Mouse (Mus musculus): ENCODE data around the gene Ddx23.

Ddx23 gene

DNA sequence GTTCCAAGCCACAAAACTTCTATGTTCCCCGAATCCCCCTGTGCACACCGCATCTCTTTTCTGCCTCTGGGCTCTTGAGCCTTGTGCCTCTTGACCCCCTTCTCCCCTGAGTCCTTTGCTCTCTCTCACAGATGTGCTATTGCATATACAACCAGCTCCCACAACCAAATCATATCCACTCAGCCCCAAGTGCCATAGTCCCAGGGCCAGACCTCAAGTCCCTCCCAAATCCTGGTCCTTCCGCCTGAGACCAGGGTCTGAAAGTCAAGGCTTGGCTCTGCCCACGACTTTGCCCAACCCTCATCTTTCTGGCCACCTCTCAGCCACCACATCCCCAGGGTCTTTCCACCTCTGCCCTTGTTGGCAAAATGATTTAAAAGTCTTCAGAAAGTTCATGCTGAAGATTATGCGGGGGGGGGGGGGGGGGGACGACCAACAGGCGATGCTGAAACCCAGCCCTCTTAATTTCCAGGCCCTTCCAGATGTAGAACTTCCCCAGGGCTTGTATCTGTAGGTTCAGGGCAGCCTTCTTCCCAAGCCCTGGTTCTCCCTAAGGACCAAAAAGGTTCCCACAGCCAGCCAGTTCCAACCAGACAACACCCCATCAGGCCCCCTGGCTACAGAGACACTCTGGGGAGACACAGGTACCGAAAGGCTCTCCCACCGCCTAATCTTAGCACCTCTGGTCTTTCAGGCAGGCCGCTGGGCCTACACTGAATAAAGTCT, 54.5 kb downstream of the Ddx23 start:
- DNase-seq (ENCODE audit: extremely low read depth, low read depth), result peak; percentile 33

DNA sequence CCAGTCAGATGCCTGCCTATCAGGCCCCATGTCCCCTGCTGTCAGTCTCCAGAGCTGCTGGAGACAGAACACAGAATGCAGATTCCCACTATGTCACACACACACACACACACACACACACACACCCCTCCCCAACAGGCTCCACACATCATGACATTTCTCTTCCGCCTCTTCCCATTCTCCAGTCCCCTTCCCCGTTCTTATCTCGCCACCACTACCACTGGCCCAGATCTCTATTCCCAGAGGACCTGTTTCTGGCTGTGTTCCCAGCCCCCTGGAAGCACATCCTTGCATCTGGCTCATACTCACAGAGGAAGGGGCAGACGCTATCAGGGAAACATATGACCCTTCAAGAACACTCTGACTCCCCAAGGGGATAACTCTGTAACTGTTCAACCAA, 55.1 kb downstream of the Ddx23 start:
- peak; percentile 43 for DNase-seq (ENCODE audit: extremely low read depth, low read depth)

DNA sequence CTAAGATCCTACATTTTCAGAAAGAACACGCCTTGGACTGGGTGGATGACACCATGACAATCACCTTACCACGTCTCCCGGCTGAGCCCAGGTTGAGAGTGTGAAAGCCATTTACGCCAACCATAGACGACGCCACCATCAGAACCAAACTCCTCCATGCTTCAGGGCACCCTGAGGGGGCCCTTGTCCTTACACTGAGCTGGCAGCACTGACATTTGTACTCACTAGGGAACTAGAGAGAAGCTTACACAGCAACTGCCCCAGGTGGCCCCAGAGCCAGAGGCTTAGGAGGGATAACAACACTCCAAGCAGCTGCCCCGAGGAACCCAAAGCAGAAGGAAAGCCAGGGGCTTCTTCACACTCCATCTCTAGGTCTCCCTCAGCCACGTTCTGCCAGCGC, 56.0 kb downstream of the Ddx23 start:
- peak; percentile 41 for DNase-seq (ENCODE audit: extremely low read depth, low read depth)

DNA sequence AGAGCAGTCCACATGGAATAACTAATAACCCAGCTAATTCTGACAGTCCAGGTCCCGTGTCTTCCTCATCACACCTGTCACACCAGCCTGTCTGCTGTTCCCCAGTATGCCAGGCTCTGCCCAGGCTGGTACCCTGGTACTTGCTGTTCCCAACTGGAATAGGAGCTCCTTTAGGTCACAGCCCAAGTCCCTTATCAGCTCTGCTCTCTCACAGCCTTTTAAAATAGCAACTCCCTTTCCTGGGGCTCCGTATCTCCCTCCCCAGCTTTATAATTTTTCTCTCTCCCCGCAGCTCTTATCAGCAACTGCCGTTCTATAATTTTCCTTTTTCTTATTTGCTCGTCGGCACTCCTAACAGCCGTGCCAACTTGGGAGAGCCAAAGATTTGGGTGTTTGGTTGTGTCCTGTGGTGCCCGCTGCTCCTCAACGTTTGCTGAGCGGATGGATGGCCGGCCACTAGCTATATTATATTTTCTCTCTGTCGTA, 56.6 kb downstream of the Ddx23 start:
- DNase-seq (ENCODE audit: extremely low read depth, low read depth), result peak; percentile 98

DNA sequence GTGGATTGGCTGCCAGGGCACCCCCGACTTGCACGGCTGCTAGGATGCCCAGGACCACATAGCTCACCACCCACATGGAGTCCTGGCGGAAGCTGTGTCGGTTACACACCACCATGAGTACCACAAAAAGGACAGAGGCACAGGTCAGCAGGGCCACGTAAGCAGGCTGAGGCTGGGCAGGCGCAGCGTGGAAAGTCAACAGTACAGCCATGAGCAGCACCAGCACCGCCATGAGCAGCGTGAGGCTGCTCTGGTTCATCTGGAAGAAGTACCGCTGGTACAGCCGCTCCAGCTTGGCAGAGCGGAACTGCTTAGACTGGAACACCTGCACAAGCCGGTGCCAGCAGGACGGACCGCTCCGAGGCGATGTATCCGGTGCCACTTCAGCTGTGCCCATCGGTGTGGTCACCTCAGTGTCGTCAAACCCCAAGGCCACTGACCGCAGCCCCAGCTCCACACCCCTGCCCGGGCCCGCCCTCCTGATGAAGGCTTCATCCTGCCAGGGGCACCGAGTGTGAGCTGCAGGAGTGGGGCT, 58.6 kb downstream of the Ddx23 start:
- no peak for DNase-seq (ENCODE audit: extremely low read depth, low read depth)

DNA sequence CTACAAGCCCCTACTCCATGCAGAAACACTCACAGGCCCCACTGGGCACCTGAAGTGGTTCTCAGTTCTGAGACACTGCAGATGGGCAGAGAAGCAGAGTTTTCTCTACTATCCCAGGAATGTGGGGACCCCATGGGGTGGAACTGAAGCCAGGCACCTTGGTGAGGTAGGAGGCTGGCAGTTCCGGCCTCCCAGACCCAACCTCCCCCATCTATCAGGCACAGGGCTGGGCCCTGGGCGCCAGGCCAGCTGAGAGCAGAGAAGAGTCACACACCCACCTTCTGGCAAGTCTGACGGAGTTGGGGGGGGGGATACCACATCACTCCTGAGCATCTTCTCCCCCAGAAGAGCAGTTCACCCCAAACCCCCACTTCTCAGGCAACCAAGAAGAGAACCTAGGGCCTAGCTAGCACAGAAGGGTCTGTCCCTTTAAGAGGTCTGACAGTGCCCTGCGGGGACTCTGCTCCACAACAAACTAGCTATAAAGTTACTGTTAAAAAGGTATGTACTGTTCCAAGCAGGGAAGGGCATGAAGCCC, 59.7 kb downstream of the Ddx23 start:
- DNase-seq (ENCODE audit: extremely low read depth, low read depth), result peak; percentile 72

DNA sequence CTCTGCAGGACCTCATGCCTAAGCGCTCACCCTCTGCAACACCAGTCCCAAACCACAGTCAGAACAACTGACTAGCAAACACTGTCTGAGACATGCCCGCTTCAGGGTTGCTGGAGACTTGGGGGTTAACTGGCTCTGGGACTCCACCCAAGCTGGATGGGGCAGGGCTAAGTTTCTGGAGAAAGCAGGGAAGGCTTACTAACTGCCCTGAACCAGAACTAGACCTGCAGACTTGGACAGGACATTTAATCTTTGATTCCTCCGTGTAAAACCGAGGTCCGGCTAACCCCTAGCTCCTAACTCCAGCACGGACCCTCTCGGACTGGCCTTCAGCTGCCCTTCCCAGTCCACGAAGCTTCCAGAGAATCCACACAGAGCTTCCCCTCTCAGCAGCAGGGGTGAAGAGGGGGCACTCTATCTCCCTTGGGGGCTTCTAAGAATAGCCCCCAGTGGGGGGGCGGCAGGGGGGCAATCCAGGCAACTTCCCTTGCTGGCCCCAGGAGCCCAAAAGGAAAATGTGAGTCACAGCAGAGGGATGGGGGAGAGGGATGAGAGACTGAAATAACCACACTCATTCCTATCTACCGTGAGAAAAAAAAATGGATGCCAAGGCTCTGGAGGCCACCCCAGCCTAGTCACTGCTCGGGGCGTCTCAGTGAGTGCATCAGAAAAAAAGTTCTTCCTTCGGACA, 60.4 kb downstream of the Ddx23 start:
- peak; percentile 77 for DNase-seq (ENCODE audit: extremely low read depth, low read depth)

DNA sequence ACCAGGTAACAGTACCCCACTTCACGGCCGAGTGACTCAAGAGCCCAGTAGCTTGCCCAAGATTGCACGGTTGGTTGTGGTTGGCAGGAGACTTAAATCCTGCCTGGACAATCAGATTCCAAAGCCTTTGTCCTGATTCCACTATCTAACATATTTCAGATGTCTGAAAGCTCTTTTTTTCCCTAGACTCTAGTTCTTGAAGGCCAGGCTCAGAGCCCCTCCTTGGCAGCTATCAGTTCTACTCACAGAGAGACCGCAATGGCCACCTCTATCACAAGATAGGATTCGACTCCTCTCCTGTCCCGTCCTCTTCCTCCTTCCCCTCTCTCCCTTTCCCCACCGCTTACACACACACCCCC, 60.9 kb downstream of the Ddx23 start:
- no peak for DNase-seq (ENCODE audit: extremely low read depth, low read depth)

DNA sequence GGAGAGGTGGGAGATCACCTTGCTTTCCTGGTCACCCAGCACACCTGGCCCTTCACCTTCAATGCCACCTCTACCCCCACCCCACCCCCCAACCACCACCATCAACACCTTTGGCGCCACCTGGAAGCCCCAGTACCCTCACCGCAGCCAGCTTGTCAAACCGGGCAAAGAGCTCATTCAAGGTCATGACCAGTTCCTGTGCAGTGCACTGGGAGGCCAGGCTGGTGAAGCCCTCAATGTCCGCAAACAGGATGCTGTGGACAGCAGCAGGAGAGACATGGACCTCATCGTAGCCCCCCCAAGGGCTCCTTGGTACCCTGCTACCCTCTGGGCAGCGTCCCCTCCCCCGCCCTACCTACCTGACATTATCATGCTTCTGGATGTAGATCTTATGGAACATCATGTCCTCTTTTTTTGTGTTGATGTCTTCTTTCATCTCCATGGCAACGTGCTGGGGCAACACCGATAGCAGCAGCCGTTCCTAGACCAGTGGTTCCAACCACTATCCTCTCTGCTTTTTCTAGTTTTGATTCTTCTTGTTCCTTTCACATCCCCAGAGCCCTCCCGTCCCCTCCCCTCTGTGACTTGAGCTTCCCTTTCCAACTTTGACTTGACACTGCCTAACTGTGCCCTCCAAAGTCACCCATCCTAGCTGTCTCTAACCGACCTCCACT, 62.5 kb downstream of the Ddx23 start:
- no peak for DNase-seq (ENCODE audit: extremely low read depth, low read depth)

DNA sequence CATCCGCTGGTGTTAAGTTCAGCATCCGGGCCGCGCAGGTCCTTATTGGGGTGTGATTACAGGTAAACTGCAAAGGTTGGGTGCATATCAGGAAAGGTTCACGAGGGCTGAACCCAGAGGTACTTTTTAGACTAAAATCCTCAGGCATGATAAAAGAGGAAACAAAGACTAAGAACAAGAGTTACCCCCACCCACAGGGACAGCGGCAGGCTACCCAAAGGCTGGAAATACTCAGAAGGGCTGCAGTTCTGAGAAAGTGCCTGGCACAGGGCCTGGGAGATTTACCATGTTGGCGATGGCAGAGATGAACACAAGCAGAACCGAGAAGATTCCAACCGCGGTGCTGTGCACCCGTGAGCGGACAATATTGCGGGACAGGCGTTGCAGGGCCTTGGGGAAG, 66.1 kb downstream of the Ddx23 start:
- no peak for DNase-seq (ENCODE audit: extremely low read depth, low read depth)
